Mouse (Mus musculus): ENCODE measurements around the gene Tor1a.

DNA sequence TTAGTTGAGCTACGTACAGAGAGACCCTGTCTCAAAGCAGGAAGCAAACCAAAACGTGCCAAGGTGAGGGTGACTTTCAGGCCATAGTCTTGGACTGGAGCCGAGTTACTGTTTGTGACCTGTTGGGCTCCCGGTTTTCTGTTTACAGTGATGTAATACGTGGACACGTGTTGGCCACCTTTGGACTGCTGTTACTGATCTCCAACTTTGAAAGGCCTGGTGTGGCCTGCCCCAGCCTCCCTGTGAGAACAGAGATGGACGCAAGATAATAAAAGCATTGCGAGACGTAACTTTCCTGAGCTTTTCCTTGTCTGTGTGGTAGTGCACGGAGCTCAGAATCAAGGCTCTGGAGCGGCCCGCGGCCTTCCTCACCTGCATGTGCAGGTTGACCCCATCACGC is 9.0 kb downstream of the Tor1a start:
- TF ChIP-seq CTCF (IDR thresholded peaks at IDR 0.05; ENCODE audit: low read depth), result no peak
- peak; percentile 85 for TF ChIP-seq EP300 (IDR thresholded peaks at IDR 0.05; ENCODE audit: low read depth)
